Mouse (Mus musculus) brain, embryonic 14.5 days (tissue): ENCODE data around the gene 2310022A10Rik.

Experiments
- CTCF ChIP-seq: fragments of 200-500 bp; IDR thresholded peaks from 2 replicates; pipeline ENCODE4 v1.5.1; 2012; ENCODE audit warnings: inconsistent platforms, mild to moderate bottlenecking, moderate library complexity, borderline replicate concordance; ENCODE audit not compliant: insufficient read depth, insufficient read length; ENCODE audit errors: extremely low read depth
- POLR2A ChIP-seq: fragments of 200-500 bp; IDR thresholded peaks from 2 replicates; pipeline ENCODE4 v1.6.1; 2012; ENCODE audit warnings: mild to moderate bottlenecking, inconsistent platforms, borderline replicate concordance; ENCODE audit not compliant: poor library complexity, insufficient read depth, insufficient read length, severe bottlenecking; ENCODE audit errors: extremely low read depth

DNA sequence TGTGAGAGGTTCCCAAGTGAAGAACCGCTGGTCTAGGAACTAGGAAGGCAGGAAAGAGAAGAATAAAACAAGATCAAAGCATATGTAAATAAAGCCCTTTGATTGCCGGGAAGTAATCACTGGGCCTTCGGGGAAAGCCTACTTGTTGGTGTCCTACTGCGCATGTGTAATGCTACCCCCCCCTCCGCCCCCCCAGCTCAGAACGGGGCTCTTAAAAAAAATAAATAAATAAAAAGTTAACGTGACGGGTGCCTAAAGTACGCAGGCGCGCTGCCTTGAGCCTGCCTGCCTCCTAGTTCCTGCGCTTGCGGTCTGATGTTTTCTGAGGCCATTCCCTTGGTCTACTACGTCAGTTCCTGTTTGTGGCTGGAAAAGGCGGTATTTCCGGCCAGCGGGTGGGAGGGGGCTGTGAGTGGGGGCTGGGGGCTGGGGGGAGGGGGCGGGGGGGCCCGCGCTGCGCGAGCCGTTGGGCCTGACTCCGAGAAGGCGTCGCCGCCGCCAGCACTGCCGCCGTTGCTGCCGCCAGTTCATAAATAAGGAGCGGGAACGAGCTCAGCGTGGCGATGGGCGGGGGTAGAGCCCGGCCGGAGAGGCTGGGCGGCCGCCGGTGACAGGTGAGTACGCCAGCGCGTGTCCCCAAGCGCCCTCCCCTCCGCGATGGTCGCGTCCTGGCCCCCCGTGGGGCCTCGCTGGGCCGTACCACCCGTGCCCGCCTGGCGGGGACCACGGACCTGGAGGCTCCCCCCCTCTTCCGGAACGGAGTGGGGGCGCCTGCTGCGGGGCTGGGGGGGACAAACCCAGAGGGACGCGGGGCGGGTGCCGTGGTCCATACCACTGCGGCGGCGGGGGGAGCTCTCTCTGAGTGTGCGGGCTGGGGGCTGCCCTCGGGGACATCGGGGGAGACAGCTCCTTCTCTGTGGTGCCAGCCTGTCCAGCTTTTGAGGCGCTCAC lies 38.5 kb downstream of the 2310022A10Rik start, which contains the start of gene Akt2:
- TF ChIP-seq CTCF (no peak), POLR2A (peak; percentile 61; the same call in 1 of the 2 replicates)
